Mouse (Mus musculus) spleen, adult 2 months (tissue): ENCODE measurements around the gene Rab22a.

Experiments used
- CTCF ChIP-seq: fragments of 200-500 bp; IDR thresholded peaks from 2 replicates; pipeline ENCODE4 v1.5.1; 2011; ENCODE audit warnings: mild to moderate bottlenecking, inconsistent platforms; ENCODE audit not compliant: insufficient read depth, insufficient read length, insufficient replicate concordance; ENCODE audit errors: extremely low read depth
- POLR2A ChIP-seq: fragments of 200-500 bp; IDR thresholded peaks from 2 replicates; pipeline ENCODE4 v1.6.1; 2011; ENCODE audit warnings: low read depth, low read length, inconsistent platforms

DNA sequence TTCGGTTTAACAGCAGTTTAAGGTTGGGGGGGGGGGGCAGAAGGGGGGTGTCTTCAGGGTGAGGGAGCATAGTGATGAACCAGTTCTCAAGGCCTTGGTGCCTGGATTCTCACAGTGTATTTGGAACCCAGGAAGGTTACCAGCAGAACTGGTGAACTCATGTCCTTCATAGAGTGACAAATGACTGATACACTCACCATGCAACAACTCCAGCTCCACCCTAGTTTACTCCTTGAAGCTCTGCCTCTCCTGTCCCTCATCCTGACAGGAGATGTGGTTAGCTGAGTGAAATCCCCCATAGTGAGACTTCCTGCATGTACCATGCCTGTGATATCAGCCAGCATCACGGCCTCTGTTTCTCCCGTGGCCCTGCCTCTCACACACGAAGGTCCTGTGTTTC, 53.7 kb downstream of the Rab22a start:
- TF ChIP-seq CTCF (no peak), POLR2A (no peak)
